ENCODE assay signal across 9 mouse cellular contexts in genomic region chr16:89943267-89943971, GRCm38 (mm10).
DNase-seq lines count a peak whose midpoint lies in the region; ATAC-seq and TF ChIP-seq lines count a peak whose summit lies in the region.
"Had no signal": no experiment of that assay in that cellular context is flagged by ENCODE, and none has a peak within 500 bp of the region (broad histone marks: within the 10 kb centered on the region; RNA-seq: fewer than 3 reads in every experiment).

No protein-coding gene starts in this region.

- no peaks in the 10 kb centered on the region for H3K4me1 ChIP-seq in kidney, adult 2 months (ENCODE audit: control insufficient read depth, insufficient read depth, low read length)
- peaks cover 18% of the 10 kb centered on the region for H3K4me1 ChIP-seq in kidney, embryonic 15.5 days
- H3K4me1 ChIP-seq in heart, embryonic 12.5 days (replicated peaks), result peaks cover 25% of the 10 kb centered on the region
- H3K4me1 ChIP-seq in limb, embryonic 12.5 days (replicated peaks), result peaks cover 65% of the 10 kb centered on the region
- H3K4me1 ChIP-seq: liver, embryonic 15.5 days had no signal

- no peak overlapping the region for H3K27ac ChIP-seq in kidney, adult 2 months (ENCODE audit: insufficient read depth, low read depth, low read length)
- no peak overlapping the region for H3K27ac ChIP-seq in kidney, embryonic 15.5 days
- H3K27ac ChIP-seq in heart, embryonic 12.5 days (ENCODE audit: poor library complexity, severe bottlenecking), result no peak overlapping the region
- no peak overlapping the region; the same call in 1 of the 2 replicates for H3K27ac ChIP-seq in limb, embryonic 12.5 days
- H3K27ac ChIP-seq: liver, embryonic 15.5 days had no signal

- TF ChIP-seq CTCF in kidney, adult 2 months (conservative IDR thresholded peaks at IDR 0.05; ENCODE audit: insufficient read depth, insufficient read length, low read depth, low read length), result no peak

- H3K27me3 ChIP-seq in kidney, adult 2 months (replicated peaks; ENCODE audit: control insufficient read depth, insufficient read depth, low read length), result no peaks in the 10 kb centered on the region
- no peaks in the 10 kb centered on the region for H3K27me3 ChIP-seq in kidney, embryonic 15.5 days
- H3K27me3 ChIP-seq in heart, embryonic 12.5 days (replicated peaks), result no peaks in the 10 kb centered on the region
- no peaks in the 10 kb centered on the region for H3K27me3 ChIP-seq in limb, embryonic 12.5 days
- no peaks in the 10 kb centered on the region for H3K27me3 ChIP-seq in splenic B cell, adult 2 months (ENCODE audit: control insufficient read depth, insufficient read depth, low read length, poor library complexity, severe bottlenecking)
- H3K27me3 ChIP-seq: liver, embryonic 15.5 days had no signal

- no peak overlapping the region for H3K4me3 ChIP-seq in kidney, adult 2 months (ENCODE audit: insufficient read depth, low read depth, low read length)
- H3K4me3 ChIP-seq in kidney, embryonic 15.5 days (replicated peaks), result no peak overlapping the region
- no peak overlapping the region for H3K4me3 ChIP-seq in heart, embryonic 12.5 days
- no peak overlapping the region for H3K4me3 ChIP-seq in limb, embryonic 12.5 days (replicated peaks)
- H3K4me3 ChIP-seq: liver, embryonic 15.5 days had no signal

- no peak for TF ChIP-seq POLR2A in kidney, adult 2 months (IDR thresholded peaks at IDR 0.05; ENCODE audit: low read depth, low read length)

- peak; percentile 17 for DNase-seq in kidney, adult 2 months
- peak; percentile 57 for DNase-seq in adrenal gland, postnatal 14 days
- peak; percentile 9 for DNase-seq in splenic B cell, adult 2 months (ENCODE audit: low read depth, low spot score)
- no peak for DNase-seq in left cerebral cortex, adult 8-10 months (ENCODE audit: low spot score in 2 of 2)

- 52% methylated on average over 19 of the region's 19 CpGs for WGBS in kidney, adult 2 months
- WGBS in kidney, embryonic 15.5 days, result 34% methylated on average over 19 of the region's 19 CpGs
- WGBS in heart, embryonic 12.5 days, result 35% methylated on average over 19 of the region's 19 CpGs
- WGBS in limb, embryonic 12.5 days, result 42% methylated on average over 19 of the region's 19 CpGs

- no peaks in the 10 kb centered on the region for H3K36me3 ChIP-seq in kidney, adult 2 months (ENCODE audit: control insufficient read depth, insufficient read depth, low read length)
- H3K36me3 ChIP-seq in kidney, embryonic 15.5 days, result no peaks in the 10 kb centered on the region
- H3K36me3 ChIP-seq in heart, embryonic 12.5 days, result 0 out of 2 replicates have a peak, but pooled peaks cover 3% of the 10 kb centered on the region
- H3K36me3 ChIP-seq in limb, embryonic 12.5 days, result no peaks in the 10 kb centered on the region; the same call in 1 of the 2 replicates
- H3K36me3 ChIP-seq in splenic B cell, adult 2 months (ENCODE audit: control insufficient read depth, insufficient read depth, low read length, poor library complexity, severe bottlenecking), result no peaks in the 10 kb centered on the region
- H3K36me3 ChIP-seq: liver, embryonic 15.5 days had no signal

- no peak overlapping the region for H3K9ac ChIP-seq in kidney, embryonic 15.5 days
- peak overlapping the region; percentile 2; the same call in 1 of the 2 replicates for H3K9ac ChIP-seq in heart, embryonic 12.5 days
- peak overlapping the region; percentile 28; the same call in 1 of the 2 replicates for H3K9ac ChIP-seq in limb, embryonic 12.5 days (replicated peaks)
- H3K9ac ChIP-seq: liver, embryonic 15.5 days had no signal

- no peak overlapping the region for H3K4me2 ChIP-seq in kidney, embryonic 15.5 days
- H3K4me2 ChIP-seq in heart, embryonic 12.5 days, result no peak overlapping the region; the same call in 1 of the 2 replicates
- H3K4me2 ChIP-seq in limb, embryonic 12.5 days, result 0 out of 2 replicates have a peak overlapping the region, but pooled peaks have one; percentile 26
- H3K4me2 ChIP-seq: liver, embryonic 15.5 days had no signal

- no peak for ATAC-seq in kidney, embryonic 15.5 days (replicated peaks; ENCODE audit: low FRiP score)
- ATAC-seq in heart, embryonic 12.5 days (ENCODE audit: insufficient number of reproducible peaks, low FRiP score), result no peak
- no peak for ATAC-seq in limb, embryonic 12.5 days (ENCODE audit: insufficient number of reproducible peaks, insufficient read depth, low FRiP score, low TSS enrichment, low read depth)
- ATAC-seq in granulocyte monocyte progenitor cell, adult 5-6 weeks (replicated peaks; ENCODE audit: poor library complexity, severe bottlenecking), result no peak

- H3K9me3 ChIP-seq in kidney, embryonic 15.5 days (replicated peaks), result 0 out of 2 replicates have a peak, but pooled peaks cover 4% of the 10 kb centered on the region
- H3K9me3 ChIP-seq in heart, embryonic 12.5 days (replicated peaks), result peaks cover 13% of the 10 kb centered on the region
- 0 out of 2 replicates have a peak, but pooled peaks cover 4% of the 10 kb centered on the region for H3K9me3 ChIP-seq in limb, embryonic 12.5 days
- H3K9me3 ChIP-seq: liver, embryonic 15.5 days had no signal

Comparison
In these comparisons a context has a peak if more than half of its experiments do, and no peak if none do; other contexts are left out.
1. DNase-seq: peak in kidney, adult 2 months (single experiment), adrenal gland, postnatal 14 days (single experiment) and splenic B cell, adult 2 months (single experiment); none in left cerebral cortex, adult 8-10 months (0 of 2).